ENCODE assay signal across 11 mouse cellular contexts in genomic region chr13:89738275-89738674, GRCm38 (mm10). TPM values are rescaled to one million over a fixed set of nuclear protein-coding genes. Genes with fewer than 3 reads are reported as not detected.
DNase-seq lines count a peak whose midpoint lies in the region; ATAC-seq and TF ChIP-seq lines count a peak whose summit lies in the region.
"Had no signal": no experiment of that assay in that cellular context is flagged by ENCODE, and none has a peak within 500 bp of the region (broad histone marks: within the 10 kb centered on the region; RNA-seq: fewer than 3 reads in every experiment).

No protein-coding gene starts in this region.

- no peak for TF ChIP-seq POLR2A in myocyte (IDR thresholded peaks at IDR 0.05; ENCODE audit: insufficient read length, low read depth)

- WGBS in lung, embryonic 16.5 days = 34% methylated on average over 2 of the region's 2 CpGs
- WGBS in forebrain, embryonic 12.5 days = 33% methylated on average over 2 of the region's 2 CpGs
- 43% methylated on average over 2 of the region's 2 CpGs for WGBS in hindbrain, embryonic 14.5 days

- H3K4me3 ChIP-seq in lung, embryonic 16.5 days (ENCODE audit: low read length) = no peak overlapping the region
- H3K4me3 ChIP-seq in forebrain, embryonic 12.5 days (replicated peaks) = 0 out of 2 replicates have a peak overlapping the region, but pooled peaks have one; percentile 68
- peak overlapping the region; percentile 69 for H3K4me3 ChIP-seq in hindbrain, embryonic 14.5 days (replicated peaks; ENCODE audit: low read length)
- H3K4me3 ChIP-seq in myocyte = peak overlapping the region; percentile 90

- H3K4me2 ChIP-seq in lung, embryonic 16.5 days (ENCODE audit: low read depth, low read length) = peak overlapping the region; percentile 87; the same call in 1 of the 2 replicates
- H3K4me2 ChIP-seq in forebrain, embryonic 12.5 days = peak overlapping the region; percentile 88
- H3K4me2 ChIP-seq in hindbrain, embryonic 14.5 days (replicated peaks) = peak overlapping the region; percentile 98
- H3K4me2 ChIP-seq in myocyte (ENCODE audit: low read depth) = peak overlapping the region; percentile 78

- H3K4me1 ChIP-seq in lung, embryonic 16.5 days (replicated peaks; ENCODE audit: control insufficient read depth, insufficient read depth, low read length) = peaks cover 9% of the 10 kb centered on the region
- peaks cover 22% of the 10 kb centered on the region for H3K4me1 ChIP-seq in forebrain, embryonic 12.5 days
- peaks cover 5% of the 10 kb centered on the region; the same call in 1 of the 2 replicates for H3K4me1 ChIP-seq in hindbrain, embryonic 14.5 days (replicated peaks; ENCODE audit: control insufficient read depth, insufficient read depth, low read length)

- no peak overlapping the region for H3ac ChIP-seq in myocyte (ENCODE audit: control insufficient read depth, insufficient read length)

- no peak for DNase-seq in lung, postnatal 14 days
- no peak for DNase-seq in hindbrain, embryonic 14.5 days (ENCODE audit: low spot score)
- DNase-seq in left cerebral cortex, adult 18-20 months (ENCODE audit: low spot score in 2 of 2) = no peak
- no peak for DNase-seq in embryo, embryonic 9.5 days (ENCODE audit: extremely low spot score)
- no peak for DNase-seq in spleen, adult 12 weeks (ENCODE audit: low spot score)
- DNase-seq: cerebellum, postnatal 25 days; lung, postnatal 10 days had no signal

- H3K36me3 ChIP-seq in lung, embryonic 16.5 days (ENCODE audit: control insufficient read depth, insufficient read depth, low read length) = no peaks in the 10 kb centered on the region
- H3K36me3 ChIP-seq in forebrain, embryonic 12.5 days (replicated peaks) = no peaks in the 10 kb centered on the region
- no peaks in the 10 kb centered on the region for H3K36me3 ChIP-seq in hindbrain, embryonic 14.5 days (replicated peaks; ENCODE audit: control insufficient read depth, insufficient read depth)
- no peaks in the 10 kb centered on the region for H3K36me3 ChIP-seq in myocyte (ENCODE audit: control insufficient read depth, insufficient read depth)

- H3K27me3 ChIP-seq in lung, embryonic 16.5 days (ENCODE audit: control insufficient read depth, insufficient read depth, low read depth, low read length) = no peaks in the 10 kb centered on the region
- no peaks in the 10 kb centered on the region for H3K27me3 ChIP-seq in forebrain, embryonic 12.5 days
- H3K27me3 ChIP-seq in hindbrain, embryonic 14.5 days (ENCODE audit: control insufficient read depth, insufficient read depth, low read length) = 0 out of 2 replicates have a peak, but pooled peaks cover 1% of the 10 kb centered on the region
- H3K27me3 ChIP-seq in myocyte (ENCODE audit: control insufficient read depth, insufficient read depth, insufficient read length) = no peaks in the 10 kb centered on the region
- H3K27me3 ChIP-seq: Patski had no signal

- H3K79me2 ChIP-seq in myocyte (ENCODE audit: control insufficient read depth, insufficient read depth) = peaks cover 44% of the 10 kb centered on the region

- H3K9ac ChIP-seq in lung, embryonic 16.5 days (ENCODE audit: low read length) = no peak overlapping the region
- no peak overlapping the region for H3K9ac ChIP-seq in forebrain, embryonic 12.5 days
- peak overlapping the region; percentile 70; the same call in 1 of the 2 replicates for H3K9ac ChIP-seq in hindbrain, embryonic 14.5 days

- no peaks in the 10 kb centered on the region for H3K9me3 ChIP-seq in lung, embryonic 16.5 days (ENCODE audit: control insufficient read depth, low read length)
- no peaks in the 10 kb centered on the region for H3K9me3 ChIP-seq in forebrain, embryonic 12.5 days
- H3K9me3 ChIP-seq in hindbrain, embryonic 14.5 days (ENCODE audit: control insufficient read depth, low read length) = no peaks in the 10 kb centered on the region

- no peak for ATAC-seq in lung, embryonic 16.5 days (ENCODE audit: low read depth)
- no peak for ATAC-seq in forebrain, embryonic 12.5 days (ENCODE audit: low FRiP score)
- no peak for ATAC-seq in hindbrain, embryonic 14.5 days (ENCODE audit: low FRiP score)
- ATAC-seq: Patski had no signal

- H3K27ac ChIP-seq in lung, embryonic 16.5 days (ENCODE audit: low read length) = peak overlapping the region; percentile 25
- no peak overlapping the region for H3K27ac ChIP-seq in forebrain, embryonic 12.5 days
- no peak overlapping the region for H3K27ac ChIP-seq in hindbrain, embryonic 14.5 days

TF ChIP-seq in myocyte, 11 proteins besides CTCF, POLR2A, EP300 and RAD21:
- TF ChIP-seq CEBPB (IDR thresholded peaks at IDR 0.05; ENCODE audit: insufficient read depth, poor library complexity, severe bottlenecking) (peak; percentile 48; the same call in 1 of the 2 replicates), MAX (IDR thresholded peaks at IDR 0.05; ENCODE audit: low read depth) (no peak)

RNA-seq across cellular contexts. Expression of gene Vcan, which starts 4.0 kb away (rescaled TPM):
- 42.9 and 46.4 TPM in 2 replicates for polyA plus RNA-seq in lung, embryonic 16.5 days (2015; fragmentation: Nextera tagmentation; extraction: Ambion mirVana)
- 65.4 and 65.8 TPM in 2 replicates for polyA plus RNA-seq in forebrain, embryonic 12.5 days (2016; fragmentation: Nextera tagmentation; extraction: Ambion mirVana)
- polyA plus RNA-seq in hindbrain, embryonic 14.5 days (2014; fragmentation: Nextera tagmentation; extraction: Ambion mirVana) = 39.3 and 40.6 TPM in 2 replicates
- polyA plus RNA-seq in myocyte (2012; fragmentation: generic; extraction: Trizol) = 23.9 TPM
- total RNA-seq in left cerebral cortex, adult 18-20 months (2021) = 10 to 100 TPM in 1 of 2 experiments, 1 to 10 TPM in 1; 8.2 to 11.8 TPM
